Mouse (Mus musculus) bone marrow macrophage, adult 2 months (primary cell): Measurements from ENCODE around the gene Acsm2. TPM values are rescaled to one million over a fixed set of nuclear protein-coding genes. Genes with fewer than 3 reads are reported as not detected.

Experiments used
- H3K27ac ChIP-seq: 2 replicates; pipeline ENCODE4 v1.5.1; 2012; ENCODE audit warnings: low read depth, low read length; ENCODE audit not compliant: insufficient read depth
- H3K4me1 ChIP-seq: 2 replicates; pipeline ENCODE4 v1.6.1; 2012; ENCODE audit warnings: low read length; ENCODE audit not compliant: control insufficient read depth, insufficient read depth
- H3K4me3 ChIP-seq: 2 replicates; pipeline ENCODE4 v1.5.1; 2012; ENCODE audit warnings: mild to moderate bottlenecking, low read length, moderate library complexity; ENCODE audit not compliant: insufficient read depth
- CTCF ChIP-seq: IDR thresholded peaks from 2 replicates; pipeline ENCODE4 v1.5.1; 2012; ENCODE audit warnings: low read depth, mild to moderate bottlenecking, low read length, moderate library complexity
- POLR2A ChIP-seq: IDR thresholded peaks from 2 replicates; pipeline ENCODE4 v1.6.1; 2012; ENCODE audit warnings: mild to moderate bottlenecking, low read depth, low read length, borderline replicate concordance
- polyA plus RNA-seq: library from polyadenylated mRNA; stranded (reverse); fragments of >200 nt; gene quantifications from 2 replicates; pipeline ENCODE4 v1.2.4, GENCODE M21; 2012; ENCODE audit not compliant: missing spikeins, insufficient read depth, insufficient read length

Gene Acsm2
- polyA plus RNA-seq, 1 experiment = not detected

GRCm38 (mm10) chr7:119607796-119608515 is 53.8 kb downstream of the Acsm2 start:
- H3K4me1 ChIP-seq = no peaks in the 10 kb centered on the region
- no peak overlapping the region for H3K27ac ChIP-seq
- TF ChIP-seq POLR2A (no peak), CTCF (no peak)
- no peak overlapping the region for H3K4me3 ChIP-seq

GRCm38 (mm10) chr7:119616531-119616930 is 62.4 kb downstream of the Acsm2 start:
- TF ChIP-seq POLR2A (no peak), CTCF (no peak)
- Histone ChIP-seq H3K4me3 (no peak overlapping the region), H3K4me1 (no peaks in the 10 kb centered on the region), H3K27ac (no peak overlapping the region)

GRCm38 (mm10) chr7:119617593-119617992 is 63.5 kb downstream of the Acsm2 start:
- H3K4me3 ChIP-seq = no peak overlapping the region
- no peak for TF ChIP-seq CTCF
- no peak for TF ChIP-seq POLR2A
- H3K27ac ChIP-seq = no peak overlapping the region
- H3K4me1 ChIP-seq = no peaks in the 10 kb centered on the region

GRCm38 (mm10) chr7:119618209-119618935 is 64.2 kb downstream of the Acsm2 start:
- no peak for TF ChIP-seq CTCF
- no peak for TF ChIP-seq POLR2A
- Histone ChIP-seq H3K27ac (no peak overlapping the region), H3K4me1 (no peaks in the 10 kb centered on the region), H3K4me3 (no peak overlapping the region)

- Histone ChIP-seq H3K27ac (no peak overlapping the region), H3K4me1 (no peaks in the 10 kb centered on the region), H3K4me3 (no peak overlapping the region)
- TF ChIP-seq CTCF (no peak), POLR2A (no peak)
These were observed 66.0 kb downstream of the Acsm2 start for GRCm38 (mm10) chr7:119620157-119620556.

- no peak overlapping the region for H3K4me3 ChIP-seq
- H3K27ac ChIP-seq = no peak overlapping the region
- TF ChIP-seq POLR2A (no peak), CTCF (no peak)
- H3K4me1 ChIP-seq = no peaks in the 10 kb centered on the region
These were observed 84.6 kb downstream of the Acsm2 start for GRCm38 (mm10) chr7:119638773-119639172.

- TF ChIP-seq CTCF (no peak), POLR2A (no peak)
- Histone ChIP-seq H3K27ac (no peak overlapping the region), H3K4me1 (no peaks in the 10 kb centered on the region), H3K4me3 (no peak overlapping the region)
These were observed 88.2 kb downstream of the Acsm2 start for GRCm38 (mm10) chr7:119642307-119642706.

Other genes starting within 250 kb of the Acsm2 start
- not detected in 2 replicates for gene Gp2, start 95.1 kb upstream of the Acsm2 start, polyA plus RNA-seq
- not detected in 2 replicates for gene Umod, start 75.1 kb upstream of the Acsm2 start, polyA plus RNA-seq
- not detected in 2 replicates for gene Acsm5, start 34.9 kb upstream of the Acsm2 start, polyA plus RNA-seq
- not detected in 2 replicates for gene Pdilt, start 30.9 kb upstream of the Acsm2 start, polyA plus RNA-seq
- gene Acsm1, start 52.7 kb downstream of the Acsm2 start, polyA plus RNA-seq = not detected in 2 replicates
- gene Acsm4, start 135.7 kb downstream of the Acsm2 start, polyA plus RNA-seq = not detected in 2 replicates
- 22.0 and 24.1 TPM in 2 replicates for gene Thumpd1, start 166.5 kb downstream of the Acsm2 start, polyA plus RNA-seq
- gene Acsm3, start 206.6 kb downstream of the Acsm2 start, polyA plus RNA-seq = not detected in 2 replicates
- 17.0 and 27.5 TPM in 2 replicates for gene Rexo5, start 239.7 kb downstream of the Acsm2 start, polyA plus RNA-seq
- gene Eri2, start 239.7 kb downstream of the Acsm2 start, polyA plus RNA-seq = 8.9 and 9.6 TPM in 2 replicates